Mouse (Mus musculus): ENCODE measurements at regions not wholly inside any gene's neighbourhood (a gene's known extent, or its start where the extent isn't known, plus 50 kb on each side); places are given as distances from the start of the nearest gene placed in this dataset.

GRCm38 (mm10) chr4:26273754-26274153 lies 72.9 kb downstream of the Manea start:
- DNase-seq (ENCODE audit: low spot score), result no peak

- DNase-seq (ENCODE audit: low spot score), result no peak
These were observed 87.3 kb downstream of the Manea start for GRCm38 (mm10) chr4:26259230-26260029.

- no peak for DNase-seq (ENCODE audit: low spot score)
These were observed 90.8 kb downstream of the Manea start for GRCm38 (mm10) chr4:26255889-26256288.

GRCm38 (mm10) chr4:26247925-26248856 lies 98.5 kb downstream of the Manea start:
- peak; percentile 7 for DNase-seq (ENCODE audit: low spot score)

- DNase-seq (ENCODE audit: low spot score), result no peak
These were observed 123.4 kb downstream of the Manea start for GRCm38 (mm10) chr4:26223267-26223666.

Data from left cerebral cortex, adult 11 months (tissue).